Mouse (Mus musculus): Measurements from ENCODE around the gene Prdx6. TPM values are rescaled to one million over a fixed set of nuclear protein-coding genes. Genes with fewer than 3 reads are reported as not detected.
"Not testable (repeated sequence)": the region's sequence is repeated elsewhere in the genome, so short reads cannot be mapped to it uniquely, and the experiment has no call there.

Gene Prdx6
- total RNA-seq, 2 experiments from 2014 or later = 268 to 278 TPM

DNA sequence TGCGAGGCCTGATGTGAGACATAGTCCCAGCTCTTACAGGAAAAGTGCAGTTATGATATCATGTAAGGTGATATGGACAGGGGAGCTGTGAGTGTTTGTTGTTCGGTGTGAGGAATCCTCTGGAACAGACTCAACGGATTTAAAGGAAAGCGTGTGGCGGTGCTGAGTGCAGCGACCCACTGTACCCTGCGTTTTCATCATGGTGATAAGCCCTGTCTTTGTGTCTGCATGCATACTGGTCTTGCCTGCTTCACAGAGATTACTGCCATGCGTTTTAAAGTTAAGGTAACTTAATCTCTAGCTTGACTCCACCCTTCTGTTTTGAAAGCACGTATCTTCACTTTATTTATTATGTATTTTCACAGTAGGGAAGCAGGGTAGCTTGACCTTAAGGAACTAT lies 1.3 kb upstream of the Prdx6 start:
- no peak for DNase-seq (ENCODE audit: low spot score in 2 of 2)

DNA sequence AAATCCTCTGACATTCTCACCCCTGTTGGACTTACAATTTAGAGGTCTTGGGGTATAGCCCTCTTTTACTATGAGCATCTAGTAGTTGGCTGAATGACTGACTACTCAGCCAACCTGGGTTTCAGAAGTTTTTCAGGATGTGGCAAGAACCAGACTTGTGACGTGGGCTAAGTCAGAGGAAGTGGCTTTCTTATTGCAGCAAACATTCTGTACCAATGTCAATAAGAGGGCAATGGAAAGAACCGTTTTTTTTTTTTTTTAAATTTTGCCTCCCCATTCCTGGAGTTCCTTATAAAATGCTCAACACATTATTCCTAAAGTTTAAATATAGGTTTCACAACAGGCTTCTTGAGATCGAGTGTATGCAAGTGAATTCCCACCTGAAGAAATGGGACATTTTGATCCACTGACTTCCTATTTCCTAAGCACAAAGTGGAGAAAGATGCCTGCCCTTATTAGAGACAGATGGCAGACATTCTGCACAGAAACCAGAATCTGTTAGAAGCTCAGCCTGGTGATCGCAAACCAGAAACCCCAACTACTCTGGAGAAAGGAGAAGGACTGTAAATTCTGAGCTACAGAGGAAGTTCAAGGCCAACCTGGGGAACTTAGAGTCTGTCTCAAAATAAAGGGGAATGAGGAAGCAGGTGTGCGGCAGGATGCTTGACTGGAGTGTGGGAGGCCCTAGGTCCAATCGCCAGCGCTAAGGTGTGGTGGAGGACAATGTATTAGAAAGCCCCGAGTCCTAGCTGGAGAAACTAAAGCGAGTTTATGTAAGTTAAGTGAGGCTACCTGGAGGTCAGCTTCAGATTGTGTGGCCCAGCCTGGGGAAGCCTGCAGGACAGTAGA lies 622 bp upstream of the Prdx6 start:
- DNase-seq (ENCODE audit: low spot score in 2 of 2) = no peak

DNA sequence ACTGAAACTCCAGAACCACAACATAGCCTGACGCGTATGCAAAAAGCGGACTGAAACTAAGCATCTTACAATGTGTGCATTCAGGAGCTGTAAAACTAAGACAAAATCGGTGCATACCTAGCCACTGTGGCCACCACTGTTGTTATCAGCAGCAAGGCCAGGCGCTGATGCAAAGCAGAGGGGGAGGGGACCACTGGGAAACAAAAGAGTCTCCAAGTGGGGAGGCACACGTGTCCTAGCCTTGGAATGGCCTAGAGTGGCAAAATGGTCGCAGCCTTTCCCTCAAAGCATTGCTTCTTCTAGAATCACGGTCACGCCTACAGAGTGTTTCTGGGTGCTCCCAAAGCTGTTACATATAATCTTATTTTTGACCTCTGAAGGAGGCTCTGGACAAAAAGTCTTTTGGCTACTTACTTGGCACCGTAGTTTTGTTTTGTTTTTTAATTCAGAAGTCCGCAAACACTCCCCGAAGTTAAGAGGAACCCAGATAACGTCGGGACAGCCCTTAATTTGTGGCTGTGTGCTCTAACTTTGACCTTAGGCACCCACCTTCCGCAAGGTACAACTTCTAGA lies 902 bp downstream of the Prdx6 start:
- peak; percentile 30 to 32 for DNase-seq (ENCODE audit: low spot score in 2 of 2)

DNA sequence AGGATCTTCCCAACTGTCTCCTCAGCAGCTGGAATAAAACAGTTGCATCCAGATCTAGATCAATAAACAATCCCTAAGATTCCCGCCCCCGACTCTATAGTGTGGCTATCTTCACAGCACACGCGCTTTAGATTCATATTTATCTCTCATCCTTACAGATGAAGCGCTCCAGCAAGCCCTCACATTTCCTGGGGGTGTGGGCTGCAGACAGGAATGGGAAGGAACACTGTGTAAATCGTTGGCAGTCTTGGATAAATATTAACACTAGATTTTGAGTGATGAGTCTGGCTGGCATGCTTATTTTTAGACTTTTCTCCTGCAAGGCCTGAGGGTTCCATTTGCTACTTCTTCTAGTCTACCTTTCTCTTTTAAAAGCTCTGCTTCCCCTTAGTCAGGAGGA lies 1.6 kb downstream of the Prdx6 start:
- DNase-seq (ENCODE audit: low spot score in 2 of 2) = no peak

DNA sequence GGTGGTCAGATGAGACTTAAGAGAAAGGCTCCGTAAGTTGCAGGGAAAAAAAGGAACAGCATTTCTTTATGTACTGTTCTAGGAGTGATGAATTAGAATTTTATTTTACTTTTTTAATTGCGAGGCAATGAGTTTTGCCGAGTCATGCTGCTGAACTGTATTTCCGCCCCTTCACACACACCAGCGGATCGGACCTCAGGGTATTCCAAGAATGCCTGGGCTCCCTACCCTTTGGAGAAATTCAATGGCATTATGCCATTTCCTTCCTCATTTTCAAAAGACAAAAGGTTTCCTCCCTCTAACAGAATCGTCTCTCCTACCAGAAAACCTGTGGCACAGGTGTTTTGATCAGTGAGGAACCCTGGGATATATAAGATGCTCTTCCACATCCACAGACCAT lies 2.3 kb downstream of the Prdx6 start:
- no peak for DNase-seq (ENCODE audit: low spot score in 2 of 2)

DNA sequence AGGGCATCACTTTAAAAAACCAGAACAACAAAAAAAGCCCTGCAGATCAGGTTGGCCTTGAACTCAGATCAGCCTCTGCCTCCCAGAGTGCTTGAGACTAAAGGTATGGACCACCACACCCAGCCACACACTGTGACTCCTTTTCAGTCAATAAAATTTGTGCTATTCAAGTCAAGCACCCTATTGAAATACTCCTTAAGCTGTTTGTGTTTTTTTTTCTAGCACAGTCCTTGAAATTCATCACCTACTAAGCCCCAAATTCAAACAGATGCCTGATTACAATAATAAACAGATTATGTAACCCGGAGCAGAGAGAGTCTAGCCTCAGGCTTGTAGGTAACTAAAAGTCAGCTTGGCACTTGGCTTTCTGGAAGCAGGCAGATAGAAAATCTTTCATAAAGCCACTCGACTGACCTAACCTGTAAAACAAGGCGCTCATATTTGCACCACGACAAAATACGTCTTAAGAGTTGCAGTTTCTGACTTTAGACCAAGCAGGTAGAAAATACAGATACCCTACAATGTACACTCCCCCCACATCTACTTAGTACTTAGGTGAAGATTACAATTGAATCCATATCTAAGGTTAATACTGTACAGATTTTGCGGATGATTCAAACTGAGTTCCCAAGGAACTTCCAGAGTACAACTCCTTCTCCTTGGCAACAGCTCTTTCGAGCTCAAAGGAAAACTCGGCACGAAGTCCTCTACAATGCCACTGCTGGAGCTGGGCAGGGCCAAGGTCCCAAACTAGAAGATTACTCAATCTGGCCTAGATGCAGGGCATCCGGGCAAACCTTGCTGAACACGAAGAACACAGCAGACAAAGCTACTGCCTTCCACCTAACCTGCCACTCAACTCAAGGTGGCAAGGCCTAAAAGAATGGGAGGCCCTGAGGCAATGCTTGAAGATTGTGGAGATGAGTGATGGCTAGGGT lies 3.1 kb downstream of the Prdx6 start:
- peak in 1 of 2 experiments; percentile 37 for DNase-seq (ENCODE audit: low spot score in 2 of 2)

DNA sequence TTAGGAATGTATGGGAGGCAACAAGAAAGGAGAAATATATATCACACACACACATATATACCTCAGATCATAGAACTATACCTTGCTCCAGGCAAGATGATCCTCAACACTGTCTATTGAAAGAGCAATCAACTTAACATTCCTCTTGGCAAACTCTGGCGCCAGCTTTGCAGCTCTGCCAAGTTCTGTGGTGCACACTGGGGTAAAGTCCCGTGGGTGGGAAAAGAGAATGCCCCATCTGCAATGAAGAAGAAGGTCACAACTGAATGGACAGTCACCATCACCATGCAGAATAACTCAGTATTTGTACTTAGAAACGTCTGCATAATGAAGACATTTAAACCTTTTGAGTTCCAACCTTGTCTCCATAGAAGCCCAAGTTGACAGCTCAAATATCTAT lies 3.8 kb downstream of the Prdx6 start:
- peak in 1 of 2 experiments; percentile 32 for DNase-seq (ENCODE audit: low spot score in 2 of 2)

DNA sequence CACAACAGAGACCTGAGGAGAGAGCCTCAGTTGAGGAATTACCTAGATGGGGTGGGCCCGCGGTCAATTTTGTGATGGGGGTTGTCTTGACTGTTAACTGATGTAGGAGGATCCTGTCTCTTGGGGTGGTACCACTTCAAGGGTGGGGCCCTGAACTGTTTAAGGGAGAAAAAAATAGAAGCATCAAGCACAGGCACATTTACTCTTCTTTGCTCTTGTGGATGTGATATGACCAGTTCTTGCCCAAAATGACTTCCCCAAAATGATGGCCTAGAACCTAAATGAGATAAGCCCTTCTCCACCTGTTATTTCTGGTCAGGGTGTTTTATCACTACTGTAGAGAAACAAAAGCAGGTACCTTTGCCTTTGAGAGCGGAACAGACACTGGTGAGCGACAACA lies 13.3 kb downstream of the Prdx6 start:
- DNase-seq (ENCODE audit: low spot score in 2 of 2) = no peak

DNA sequence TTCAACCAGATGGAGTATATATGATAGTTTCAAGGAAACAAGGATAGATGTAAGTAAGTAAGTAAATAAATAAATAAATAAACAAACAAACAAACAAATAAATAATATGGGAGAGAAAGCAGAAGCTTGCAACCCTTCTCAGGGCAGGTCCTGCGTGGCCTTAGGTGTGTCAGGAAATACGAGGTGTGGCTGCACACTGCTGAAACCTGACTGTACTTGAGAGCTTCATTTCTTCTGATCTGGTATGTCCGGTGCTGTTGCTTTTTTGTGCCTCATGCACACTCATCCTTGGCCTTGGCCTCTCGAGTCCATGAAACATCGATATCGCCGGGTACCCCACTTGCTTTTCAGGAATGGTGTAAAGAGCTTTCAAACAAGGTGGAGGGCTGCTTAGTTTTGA lies 13.7 kb downstream of the Prdx6 start:
- DNase-seq (ENCODE audit: low spot score in 2 of 2) = no peak

DNA sequence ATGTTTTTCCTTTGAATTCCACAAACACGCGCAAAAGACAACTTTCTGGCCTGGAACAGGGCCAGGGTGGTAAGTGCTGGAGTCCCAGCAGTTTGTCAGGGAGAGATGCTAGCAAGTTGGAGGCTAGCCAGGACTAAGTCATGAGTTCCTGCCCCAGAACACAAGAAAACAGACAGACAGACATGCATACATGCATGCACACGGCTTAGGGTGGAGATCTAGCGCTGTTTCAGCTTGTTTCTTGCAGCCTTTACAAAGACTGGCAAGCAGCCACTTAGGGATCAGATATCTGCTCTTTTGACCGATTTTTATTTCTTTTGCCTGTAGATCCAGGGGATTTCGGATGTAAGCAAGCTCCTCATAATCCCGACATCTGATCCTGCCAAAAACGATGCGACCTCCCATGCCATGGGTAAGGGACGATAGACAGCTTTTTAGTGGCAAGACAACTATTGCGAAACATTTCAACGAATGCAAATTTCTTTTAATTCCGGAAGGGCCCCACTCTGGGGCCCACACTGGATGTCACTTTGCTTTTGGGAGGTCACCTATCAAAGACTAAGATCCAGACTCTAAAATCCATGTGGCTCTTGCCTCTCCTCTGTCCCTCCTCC lies 17.7 kb downstream of the Prdx6 start:
- no peak for DNase-seq (ENCODE audit: low spot score in 2 of 2)

DNA sequence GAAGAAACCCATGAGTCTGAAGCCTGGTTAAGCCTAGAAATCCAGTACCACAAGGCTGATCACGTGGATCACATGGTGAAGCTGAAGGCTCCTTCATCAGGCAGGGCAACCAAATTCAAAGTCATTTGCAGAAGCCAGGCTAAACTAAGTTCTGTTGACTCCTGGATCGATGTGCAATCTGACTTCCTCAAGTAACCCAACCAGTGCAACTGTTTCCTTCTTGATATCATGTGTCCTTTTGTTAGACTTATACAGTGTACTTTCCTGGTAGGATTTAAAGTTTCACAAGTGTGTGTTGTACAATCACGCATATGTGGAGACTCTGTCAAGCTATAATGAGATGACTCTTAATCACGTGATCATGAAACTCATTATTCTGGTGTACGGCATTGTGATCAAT lies 18.8 kb downstream of the Prdx6 start:
- DNase-seq (ENCODE audit: low spot score in 2 of 2) = no peak

DNA sequence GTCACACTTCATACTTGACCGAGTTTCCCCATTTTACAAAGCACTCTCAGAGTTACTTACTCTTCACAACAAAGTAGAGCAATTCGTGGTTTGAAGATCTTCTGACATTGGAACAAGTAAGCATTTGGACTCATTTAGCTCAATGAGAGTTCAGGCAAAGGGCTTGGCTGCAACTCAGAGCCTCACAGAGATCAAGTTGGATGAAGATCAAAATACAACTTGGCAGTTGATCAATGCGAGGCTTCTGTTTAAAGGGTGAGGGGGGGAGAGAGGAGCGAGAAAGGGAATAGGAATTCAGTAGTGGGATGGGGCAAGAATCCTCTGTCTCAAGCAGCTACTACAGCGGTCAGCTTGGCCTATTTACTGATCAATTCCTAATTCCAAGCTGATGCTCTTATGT lies 26.2 kb downstream of the Prdx6 start:
- DNase-seq (ENCODE audit: low spot score in 2 of 2) = peak; percentile 33 to 91

DNA sequence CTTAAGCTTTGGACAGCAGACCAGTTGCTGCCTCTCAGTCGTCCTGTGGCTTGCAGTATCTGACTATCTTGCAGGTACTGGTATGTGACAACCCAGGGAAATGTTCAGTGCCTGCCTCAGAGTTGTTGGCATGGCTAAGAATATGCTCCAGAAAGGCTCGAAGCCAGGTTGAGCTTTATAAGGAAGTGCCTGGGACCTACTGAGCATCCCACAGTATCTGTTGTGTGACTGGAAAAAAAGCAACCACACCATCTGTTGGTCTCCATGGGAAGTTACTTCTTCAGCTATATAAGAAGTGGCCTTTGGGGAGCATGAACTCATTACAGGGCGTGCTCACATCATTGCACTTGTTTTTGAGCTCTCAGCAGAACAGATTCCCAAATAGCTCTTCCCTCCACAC lies 31.2 kb downstream of the Prdx6 start:
- no peak for DNase-seq (ENCODE audit: low spot score in 2 of 2)

DNA sequence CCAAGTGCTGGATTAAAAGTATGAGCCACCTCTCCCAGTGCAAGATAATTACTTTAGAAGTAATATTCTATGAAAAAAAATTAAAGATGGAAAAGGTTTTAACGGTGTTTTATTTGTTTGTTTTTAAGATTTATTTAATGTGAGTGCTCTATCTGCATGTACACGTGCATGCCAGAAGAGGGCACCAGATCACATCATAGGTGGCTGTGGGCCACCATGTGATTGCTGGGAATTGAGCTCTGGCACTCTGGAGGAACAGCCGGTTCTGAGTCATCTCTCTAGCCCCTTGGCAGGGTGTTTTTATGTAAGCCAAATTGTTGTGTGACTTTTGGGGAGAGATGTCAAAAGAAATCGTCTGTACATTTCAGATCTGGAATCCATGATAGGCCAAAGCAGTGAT lies 36.6 kb downstream of the Prdx6 start:
- DNase-seq (ENCODE audit: low spot score in 2 of 2) = no peak

DNA sequence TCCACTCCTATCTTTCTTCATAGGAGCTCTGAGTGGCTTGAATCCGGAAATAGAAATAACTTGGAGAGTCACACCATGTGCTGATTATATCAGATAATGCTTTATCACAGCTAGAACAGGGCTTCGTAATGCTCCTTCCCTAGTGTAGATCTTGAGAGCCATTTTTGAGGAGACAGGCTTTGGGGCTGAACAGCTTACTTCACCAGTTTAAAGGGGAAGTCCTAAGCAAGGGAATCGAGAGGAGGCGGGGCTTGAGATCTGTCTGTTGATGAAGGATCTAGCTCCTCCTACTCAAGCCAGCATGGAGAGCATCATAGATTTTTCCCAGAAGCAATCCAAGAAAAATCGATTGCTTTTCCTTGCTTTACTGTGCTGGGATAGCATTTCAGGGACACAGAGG lies 51.2 kb downstream of the Prdx6 start:
- no peak for DNase-seq (ENCODE audit: low spot score in 2 of 2)

DNA sequence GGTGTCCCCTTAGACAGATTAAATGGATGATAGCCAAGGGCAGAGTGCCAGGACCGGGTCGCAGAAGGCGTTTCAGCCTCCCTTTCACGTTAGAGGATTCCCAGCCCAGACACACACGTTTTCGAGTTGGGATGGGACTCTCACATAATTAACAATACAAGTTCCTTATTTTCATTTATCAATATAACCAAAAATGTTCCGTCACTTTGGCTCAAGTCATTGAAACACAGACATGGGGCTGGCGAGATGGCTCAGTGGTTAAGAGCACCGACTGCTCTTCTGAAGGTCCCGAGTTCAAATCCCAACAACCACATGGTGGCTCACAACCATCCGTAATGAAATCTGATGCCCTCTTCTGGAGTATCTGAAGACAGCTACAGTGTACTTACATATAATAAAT lies 54.7 kb downstream of the Prdx6 start:
- not testable (repeated sequence) for DNase-seq (ENCODE audit: low spot score in 2 of 2)

DNA sequence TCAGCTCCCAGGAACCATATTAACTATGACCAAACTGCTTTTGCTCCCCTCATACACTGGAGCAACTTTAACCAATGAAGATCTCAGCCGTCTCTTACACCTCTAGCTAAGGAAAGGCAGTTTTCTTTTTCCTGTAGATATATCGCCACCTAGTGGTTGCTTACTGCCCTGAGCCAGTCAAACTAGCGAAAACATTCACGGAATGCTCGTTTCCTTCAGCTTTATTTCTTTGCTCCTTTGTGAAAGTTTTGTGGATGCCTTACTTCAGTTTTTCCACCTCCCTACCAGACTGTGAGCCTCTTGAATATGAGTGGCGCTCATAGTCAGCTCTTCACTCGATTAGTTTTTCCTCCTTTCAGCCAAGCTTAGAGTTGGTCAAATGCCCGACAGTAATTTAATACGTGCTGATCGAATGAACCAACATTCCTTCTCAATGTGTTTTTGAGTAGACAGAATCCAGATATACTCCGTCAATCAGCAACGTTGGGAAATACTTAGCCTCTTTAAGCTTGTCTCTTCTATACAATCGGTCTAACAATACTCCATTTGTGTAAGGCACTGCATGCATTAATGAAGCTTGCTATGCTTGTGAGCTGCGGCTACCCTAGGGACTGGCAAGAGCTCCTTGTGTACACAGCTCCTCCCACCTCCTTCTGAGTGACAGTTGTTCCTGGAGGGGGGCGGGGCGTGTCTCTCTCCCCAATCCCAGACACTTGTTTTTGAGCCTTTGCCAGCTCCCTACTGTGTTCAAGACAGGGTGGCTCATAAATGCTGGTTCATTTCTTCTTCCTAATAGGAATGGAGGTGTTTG lies 55.3 kb downstream of the Prdx6 start:
- peak; percentile 74 to 89 for DNase-seq (ENCODE audit: low spot score in 2 of 2)

DNA sequence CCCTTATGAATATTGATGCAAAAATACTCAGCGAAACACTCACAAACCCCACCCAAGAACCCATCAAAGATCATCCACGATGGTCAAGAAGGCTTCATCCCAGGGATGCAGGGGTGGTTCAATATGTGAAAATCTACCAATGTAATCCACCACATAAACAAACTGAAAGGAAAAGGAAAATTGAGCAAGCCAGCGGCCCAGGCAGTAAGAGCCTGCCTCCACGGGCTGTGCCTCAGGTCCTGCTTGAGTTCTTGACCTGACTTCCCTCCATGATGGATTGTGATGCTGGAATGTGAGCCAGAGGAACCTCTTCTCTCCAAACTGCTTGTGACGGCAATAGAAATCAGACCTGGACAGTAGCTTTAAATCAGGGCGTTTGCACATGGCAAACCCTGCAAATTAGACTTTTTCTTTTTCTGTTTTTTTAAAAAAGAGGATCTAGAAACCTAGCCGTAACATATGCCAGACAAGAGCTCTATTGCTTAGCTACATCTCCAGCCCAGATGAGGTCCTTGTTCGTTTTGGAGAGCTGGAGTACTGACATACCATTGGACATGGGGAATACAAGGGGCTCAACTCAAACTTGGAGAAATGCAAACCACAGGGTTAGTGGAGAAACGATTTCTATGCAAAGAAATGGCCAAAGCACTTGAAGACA lies 60.6 kb downstream of the Prdx6 start:
- DNase-seq (ENCODE audit: low spot score in 2 of 2) = no peak

Measured in layer of hippocampus, postnatal 14 days (tissue).